Mouse (Mus musculus) left cerebral cortex, adult 18-20 months (tissue): Measurements from ENCODE around the gene Sult3a1. TPM values are rescaled to one million over a fixed set of nuclear protein-coding genes. Genes with fewer than 3 reads are reported as not detected.
"Not testable (repeated sequence)": the region's sequence is repeated elsewhere in the genome, so short reads cannot be mapped to it uniquely, and the experiment has no call there.

Source experiments
- DNase-seq, 2 experiments: peaks; one replicate each; pipeline ENCODE4 v3.0.0; 2021 to 2022; ENCODE audit warnings: low spot score in 2 of 2, mixed read lengths in 1 of 2
- long read RNA-seq, 2 experiments: library from polyadenylated mRNA; stranded (forward); transcript quantifications; one replicate each; pipeline ENCODE4 v2.0.0; 2021
- total RNA-seq, 2 experiments: library from RNA; stranded (reverse); gene quantifications; 2 replicates each; pipeline ENCODE4 v1.2.3; 2021

Sult3a1 gene
- not detected for total RNA-seq
- long read RNA-seq, experiment 1, result 0 reads
- long read RNA-seq, experiment 2, result 0 reads

- DNase-seq, result no peak
Observed at GRCm38 (mm10) chr10:33857421-33857820, at the start of gene Sult3a1. Gene Sult3a1 (plus strand): TSS chr10:33857721.

- DNase-seq, result no peak
Observed at GRCm38 (mm10) chr10:33811807-33812206, 45.7 kb upstream of the Sult3a1 start.

GRCm38 (mm10) chr10:33814266-33814665 lies 43.3 kb upstream of the Sult3a1 start:
- DNase-seq, result no peak

GRCm38 (mm10) chr10:33816923-33817322 lies 40.6 kb upstream of the Sult3a1 start:
- DNase-seq, result no peak

- DNase-seq, result no peak
Observed at GRCm38 (mm10) chr10:33820892-33821291, 36.6 kb upstream of the Sult3a1 start.

- no peak for DNase-seq
Observed at GRCm38 (mm10) chr10:33865994-33866393, 8.5 kb downstream of the Sult3a1 start.

GRCm38 (mm10) chr10:33870441-33870840 lies 12.9 kb downstream of the Sult3a1 start:
- DNase-seq, result no peak

- DNase-seq, result no peak
Observed at GRCm38 (mm10) chr10:33872672-33873398, 15.3 kb downstream of the Sult3a1 start.

- DNase-seq, result not testable (repeated sequence)
Observed at GRCm38 (mm10) chr10:33882411-33882810, 24.9 kb downstream of the Sult3a1 start.

GRCm38 (mm10) chr10:33901520-33901919 lies 44.0 kb downstream of the Sult3a1 start:
- DNase-seq, result not testable (repeated sequence)

GRCm38 (mm10) chr10:33904530-33905481 lies 47.3 kb downstream of the Sult3a1 start, which contains the start of gene Rsph4a:
Gene Rsph4a (plus strand): TSS chr10:33905111.
- peak; percentile 45 to 58 for DNase-seq

GRCm38 (mm10) chr10:33905489-33905888 lies 48.0 kb downstream of the Sult3a1 start:
- no peak for DNase-seq

Other genes with a start within 250 kb of the Sult3a1 start
- gene Clvs2, start 233.0 kb upstream of the Sult3a1 start, total RNA-seq, result 10 to 100 TPM; 61.1 to 62.2 TPM
- 1 to 10 TPM; 1.5 TPM for gene Sult3a2, start 71.0 kb upstream of the Sult3a1 start, total RNA-seq
- gene Rsph4a, start 47.4 kb downstream of the Sult3a1 start, total RNA-seq, result 1 to 10 TPM; 2.2 to 3.2 TPM
- 10 to 100 TPM; 16.7 to 17.4 TPM for gene Zup1, start 93.5 kb downstream of the Sult3a1 start, total RNA-seq
- gene Rwdd1, start 161.9 kb downstream of the Sult3a1 start, total RNA-seq, result 100 to 1,000 TPM in 1 of 2 experiments, 10 to 100 TPM in 1; 99.0 to 111 TPM
- gene Trappc3l, start 179.9 kb downstream of the Sult3a1 start, total RNA-seq, result under 1 TPM in 1 of 2 experiments, not detected in 1; 0.40 TPM
- not detected for gene Calhm4, start 186.6 kb downstream of the Sult3a1 start, total RNA-seq
- 1 to 10 TPM; 2.8 to 3.1 TPM for gene Calhm5, start 238.8 kb downstream of the Sult3a1 start, total RNA-seq